Mouse (Mus musculus) mature B cell (primary cell): ENCODE results near the gene Dnah8.
"Not testable (repeated sequence)": the region's sequence is repeated elsewhere in the genome, so short reads cannot be mapped to it uniquely, and the experiment has no call there.

Experiments
- in situ Hi-C: fragments of 300-500 bp; cut with MboI; formaldehyde crosslinking; loops from 2 replicates; pipeline ENCODE4 v1.14.3; 2019

Gene Dnah8

DNA sequence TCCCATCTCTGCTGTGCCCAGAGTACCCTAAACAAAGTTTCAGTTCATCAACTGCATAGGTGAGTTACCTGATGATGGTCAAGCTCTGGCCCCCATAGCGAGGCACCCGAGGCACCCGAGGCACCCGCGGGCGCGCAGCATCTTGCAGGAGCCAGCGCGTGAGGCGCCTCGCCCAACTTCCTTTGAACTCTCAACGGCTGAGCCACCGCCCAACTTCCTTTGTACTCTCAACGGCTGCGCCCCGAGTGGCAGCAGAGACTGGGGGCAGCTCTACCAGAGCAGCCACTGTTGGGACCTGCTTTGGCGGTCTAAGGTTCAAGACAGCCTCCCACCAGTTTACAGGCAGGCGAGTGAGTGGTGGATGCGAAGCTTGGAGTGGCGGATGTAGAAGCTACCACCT, at the start of gene Dnah8:
TSS of gene Dnah8 (plus strand) at position 223 of the 400 bp plus-strand sequence.
- in situ Hi-C loops = not testable (repeated sequence)

DNA sequence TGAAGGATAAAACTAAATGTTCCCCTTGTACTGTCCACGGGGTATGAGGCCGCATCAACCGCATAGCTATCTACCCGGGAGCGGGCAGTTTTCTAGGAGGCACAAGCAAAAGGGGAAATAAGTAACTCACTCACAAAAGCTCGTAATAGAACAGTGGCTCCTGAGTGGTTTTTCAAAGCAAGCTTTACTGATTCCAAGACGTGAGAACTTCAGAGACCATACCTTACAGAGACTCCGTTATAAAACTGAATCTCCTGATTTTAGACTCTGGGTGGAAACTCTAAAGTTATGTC, 49.4 kb upstream of the Dnah8 start:
- in situ Hi-C loops = no loop called here

DNA sequence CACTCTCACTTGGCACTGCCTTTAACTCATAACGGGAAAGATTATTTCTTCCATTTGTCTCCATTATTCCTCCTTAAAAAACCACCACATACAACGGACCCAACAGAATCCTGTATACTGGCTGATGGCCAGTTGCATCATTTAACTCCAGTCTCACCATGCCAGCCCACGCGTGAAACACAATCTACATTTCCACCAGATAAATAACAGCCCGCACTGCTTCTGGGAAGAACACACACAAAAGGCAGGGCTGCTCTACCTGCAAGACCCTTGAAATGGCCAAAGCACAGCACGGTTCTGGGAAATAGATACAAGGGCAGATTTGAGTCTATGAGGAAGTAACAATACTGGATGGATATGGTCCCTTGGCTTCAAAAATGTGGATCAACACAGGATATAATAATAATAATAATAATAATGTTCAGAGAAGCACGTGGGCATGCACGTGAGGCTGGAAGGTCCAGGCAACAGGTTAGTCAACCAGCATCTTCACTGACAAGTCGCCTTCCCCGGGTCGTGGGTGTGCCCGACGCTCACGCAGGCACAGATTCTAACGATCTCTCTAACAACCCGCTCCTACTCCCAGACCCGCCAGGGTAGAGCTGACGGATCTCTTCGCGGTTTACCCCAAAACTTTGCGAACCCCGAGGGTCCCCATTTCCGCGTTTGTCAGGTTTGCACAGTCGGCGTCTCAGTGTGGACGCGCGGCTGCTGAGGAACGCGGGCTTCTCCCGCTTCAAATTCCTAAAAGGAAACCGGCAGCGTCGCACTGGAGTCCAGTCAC, 48.8 kb upstream of the Dnah8 start:
- in situ Hi-C loops = no loop called here

DNA sequence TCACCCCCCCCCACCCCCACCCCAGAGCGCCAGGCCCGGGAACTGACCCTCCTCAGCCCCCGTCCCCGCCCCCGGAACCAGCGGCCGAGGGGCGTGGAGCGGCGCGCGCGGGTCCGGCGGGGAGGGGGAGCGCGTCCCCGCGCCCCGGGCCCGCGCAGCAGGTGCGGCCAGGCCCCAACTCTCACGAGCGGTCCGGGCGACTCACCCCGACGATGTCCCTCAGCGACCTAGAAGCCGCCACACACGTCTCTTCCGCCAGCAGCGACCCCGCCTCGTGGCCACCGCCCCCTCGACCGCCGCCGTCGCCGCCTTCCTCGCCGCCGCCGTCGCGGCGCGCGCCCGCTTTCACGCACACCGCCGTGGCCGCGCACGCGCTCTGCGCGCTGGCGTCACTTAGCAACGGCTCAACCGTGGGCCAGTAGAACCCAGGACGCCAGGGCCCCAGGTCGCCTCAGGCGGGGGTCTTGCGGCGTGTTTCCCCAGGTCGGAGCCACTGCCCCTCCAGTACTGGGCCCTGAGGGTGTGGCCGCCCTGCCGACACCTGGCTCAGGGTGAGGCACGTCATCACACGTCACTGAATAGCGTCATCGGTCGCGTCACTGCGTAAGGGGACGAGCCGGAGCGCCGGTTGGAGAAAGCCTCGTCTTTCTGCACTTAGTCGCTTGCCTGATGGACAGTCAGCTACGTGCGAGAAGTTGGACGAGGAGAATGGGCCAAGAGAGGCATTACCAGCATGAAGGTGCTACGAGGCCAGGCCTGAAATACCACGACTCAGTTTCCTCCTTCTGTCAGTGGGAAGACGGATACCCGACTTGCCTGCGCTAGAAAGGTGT, 48.0 kb upstream of the Dnah8 start, which contains the start of gene Btbd9:
TSS of gene Btbd9 (minus strand) at position 548 of the 833 bp plus-strand sequence.
- in situ Hi-C loops = no loop called here

DNA sequence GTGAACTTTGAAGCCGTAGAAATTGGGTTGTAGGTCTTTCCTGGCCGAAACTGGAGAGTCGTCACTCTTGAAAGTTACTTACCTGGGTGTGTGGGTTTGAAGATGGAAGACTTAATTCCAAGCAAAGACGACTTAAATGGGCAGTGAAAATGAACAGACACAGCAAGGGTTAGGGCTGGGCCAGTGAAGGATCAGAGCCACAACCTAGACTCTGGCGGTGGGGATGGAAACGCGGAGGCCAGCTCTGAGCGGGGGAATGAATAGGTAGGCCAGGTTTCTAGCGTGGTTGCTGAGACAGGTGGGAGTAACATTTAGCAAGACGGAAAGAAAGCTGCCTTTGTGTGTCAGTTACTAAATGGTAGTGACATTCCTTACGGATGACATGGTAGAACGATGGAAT, 47.2 kb upstream of the Dnah8 start:
- in situ Hi-C loops = no loop called here

DNA sequence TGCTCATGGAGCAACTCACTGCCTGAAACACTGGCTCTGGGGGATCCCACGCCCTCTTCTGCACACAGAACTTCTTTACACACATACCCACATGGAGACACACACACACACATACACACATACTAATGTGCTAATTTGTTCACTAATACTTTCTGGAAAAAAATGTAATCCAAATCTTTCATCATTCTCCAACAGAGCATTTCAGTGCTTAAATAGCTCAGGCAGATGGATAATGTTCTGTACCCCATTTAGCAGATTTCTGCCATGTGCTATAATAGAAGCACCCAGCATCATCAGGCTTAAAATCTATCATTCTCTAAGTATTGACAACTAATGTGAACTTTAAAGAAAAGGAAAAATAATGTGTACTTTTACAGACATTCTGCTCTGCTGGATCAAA, 43.4 kb upstream of the Dnah8 start:
- in situ Hi-C loops = no loop called here

DNA sequence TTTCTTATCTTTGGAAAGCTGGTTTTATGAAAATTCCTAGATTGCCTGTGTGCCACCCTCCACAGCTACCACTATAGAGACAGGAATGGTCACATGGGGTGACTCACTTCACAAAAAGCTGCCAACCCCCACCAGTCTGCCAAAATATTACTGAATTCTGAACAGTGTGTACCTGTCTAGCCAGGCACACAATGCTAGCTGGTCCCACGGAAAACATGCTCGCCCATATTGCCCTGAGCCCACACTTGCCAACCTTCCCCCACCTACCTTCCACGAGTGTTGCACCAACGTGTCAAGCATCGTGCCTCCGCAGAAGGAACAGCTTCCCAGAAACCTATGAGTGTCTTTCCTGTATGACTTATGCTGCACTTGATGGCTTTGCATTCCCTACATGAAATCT, 43.0 kb upstream of the Dnah8 start:
- in situ Hi-C loops = no loop called here

DNA sequence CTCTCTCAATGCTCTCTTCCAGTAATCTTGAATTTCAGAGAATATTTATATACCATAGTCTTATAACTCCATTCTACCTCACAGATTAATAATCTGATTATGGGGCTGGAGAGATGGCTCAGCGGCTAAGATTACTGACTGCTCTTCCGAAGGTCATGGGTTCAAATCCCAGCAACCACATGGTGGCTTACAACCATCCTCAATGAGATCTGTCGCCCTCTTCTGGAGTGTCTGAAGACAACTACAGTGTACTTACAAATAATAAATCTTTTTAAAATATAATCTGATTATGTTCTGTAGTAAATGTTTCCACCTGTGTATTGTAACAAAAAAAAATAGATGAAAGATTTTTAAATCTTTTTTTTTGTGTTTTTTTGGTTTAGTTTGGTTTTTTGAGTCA, 41.8 kb upstream of the Dnah8 start:
- in situ Hi-C loops = no loop called here

DNA sequence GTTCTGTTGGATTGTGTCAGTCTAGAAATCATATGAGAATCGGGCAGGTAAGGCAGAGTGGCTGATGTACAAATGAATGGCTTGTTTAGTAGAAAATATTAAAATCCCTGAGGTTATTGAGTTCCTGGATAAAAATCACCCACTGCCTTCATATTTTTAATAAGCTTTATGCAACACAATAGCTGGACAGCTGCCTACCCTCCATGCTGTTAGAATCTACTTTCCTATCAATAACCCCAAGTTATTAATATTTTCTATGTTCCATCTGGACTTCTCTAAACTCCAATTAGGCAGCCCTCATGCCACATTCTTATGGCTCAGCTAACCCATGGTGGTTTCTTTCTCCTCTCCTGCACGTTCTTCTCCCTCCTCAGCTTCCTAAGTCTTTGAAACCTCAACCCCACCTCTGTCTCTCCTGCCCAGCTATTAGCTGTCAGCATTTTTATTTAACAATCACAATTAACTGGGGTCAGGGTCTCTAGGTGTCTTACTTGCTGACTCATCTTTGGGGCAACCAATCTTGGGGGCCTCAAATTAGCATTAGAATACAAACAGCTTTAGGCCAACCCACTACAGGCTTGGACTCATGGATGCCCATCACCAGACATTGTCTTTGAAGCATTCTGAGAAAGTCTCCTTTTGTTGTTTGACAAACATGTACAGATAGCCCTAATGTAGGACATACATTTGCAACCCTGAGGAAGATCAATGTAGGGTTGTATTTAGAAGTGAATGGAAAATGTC, 40.7 kb upstream of the Dnah8 start:
- in situ Hi-C loops = no loop called here

DNA sequence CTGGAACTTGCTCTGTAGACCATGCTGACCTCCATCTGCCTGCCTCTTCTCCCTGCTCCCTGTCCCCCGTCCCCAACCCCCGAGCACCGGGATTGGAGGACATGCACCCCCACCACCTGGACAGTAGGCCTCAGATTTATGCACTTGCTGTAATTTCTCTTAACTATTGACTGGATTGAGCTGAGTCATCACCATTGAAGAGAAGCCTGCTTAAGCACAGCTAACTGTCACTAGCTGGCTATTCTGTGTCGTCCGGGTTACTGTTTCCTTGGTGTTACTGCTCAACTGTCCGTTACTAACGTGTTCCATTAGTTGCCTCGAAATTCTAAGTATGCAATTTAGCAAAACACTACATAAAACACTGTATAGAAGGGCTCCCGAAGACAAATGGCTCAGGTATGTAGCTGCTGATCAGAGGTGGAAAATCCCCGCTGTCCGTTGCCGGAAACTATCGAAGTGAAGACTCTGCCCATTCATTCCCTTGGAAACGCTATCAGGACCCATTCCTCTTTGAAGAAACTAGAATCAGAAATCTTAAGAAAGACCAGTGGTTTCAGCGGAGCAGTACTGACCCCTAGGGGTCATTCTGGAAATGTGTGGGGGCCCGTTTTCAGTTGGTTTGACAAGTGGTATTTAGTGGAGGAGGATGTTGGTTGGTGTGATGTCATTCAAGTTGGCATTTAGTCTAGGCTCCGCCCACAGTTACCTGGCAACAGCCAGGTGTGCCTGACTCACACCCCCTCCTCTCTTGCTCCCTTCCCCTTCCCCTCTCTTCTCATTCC, 33.5 kb upstream of the Dnah8 start:
- in situ Hi-C loops = no loop called here

DNA sequence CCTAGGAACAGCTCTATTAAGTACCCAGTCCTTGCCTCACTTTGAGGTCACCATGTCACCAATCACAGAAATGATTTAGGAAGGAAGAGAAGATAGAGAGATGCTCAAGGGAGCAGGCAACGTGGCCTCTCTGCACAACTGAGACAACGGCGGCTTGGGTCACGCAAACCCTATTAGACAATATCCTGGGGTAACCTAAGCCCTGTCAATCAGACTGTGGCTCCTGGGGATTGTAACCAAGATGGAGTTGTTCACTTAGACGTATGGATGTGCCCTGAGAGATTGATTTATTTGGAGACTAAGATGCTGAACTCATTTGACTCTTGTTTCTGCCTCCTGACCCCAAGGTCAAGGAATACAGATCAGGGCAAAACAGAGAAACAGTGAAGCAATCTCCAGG, 29.7 kb upstream of the Dnah8 start:
- in situ Hi-C loops = no loop called here

DNA sequence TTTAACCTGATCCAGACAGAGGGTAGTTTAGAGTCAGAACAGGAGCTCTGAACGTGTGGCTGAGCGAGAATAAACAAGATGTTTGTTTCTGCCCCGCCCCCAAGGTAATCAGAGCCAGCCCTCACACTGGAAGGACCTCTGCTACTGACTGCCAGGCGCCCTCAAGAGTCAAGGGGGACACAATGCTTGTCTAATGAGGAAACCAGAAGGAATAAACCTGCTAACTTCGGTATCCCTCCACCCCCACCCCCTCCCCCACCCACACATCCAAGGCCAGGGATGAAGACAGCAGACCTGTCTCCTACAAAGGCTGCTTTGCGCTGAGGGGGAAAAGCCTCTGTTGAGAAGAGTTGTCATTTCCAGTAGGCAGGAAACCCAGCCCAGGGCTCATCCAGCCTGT, 29.3 kb upstream of the Dnah8 start:
- in situ Hi-C loops = no loop called here

DNA sequence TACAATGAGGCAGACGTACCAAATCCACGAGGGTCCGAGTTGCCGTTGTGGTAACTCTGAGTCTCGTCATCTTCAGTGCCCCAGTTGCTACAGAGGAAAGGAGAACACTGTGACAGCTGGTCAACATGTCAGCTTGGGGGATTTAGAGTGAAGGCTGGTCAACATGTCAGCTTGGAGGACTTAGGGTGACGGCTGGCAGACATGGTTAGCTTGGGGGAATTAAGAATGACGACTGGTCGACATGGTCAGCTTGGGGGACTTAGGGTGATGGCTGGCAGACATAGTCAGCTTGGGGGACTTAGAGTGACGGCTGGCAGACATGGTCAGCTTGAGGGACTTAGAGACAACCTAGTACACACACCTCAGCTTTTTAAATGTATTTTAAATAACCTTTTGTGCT, 26.4 kb upstream of the Dnah8 start:
- in situ Hi-C loops = no loop called here

DNA sequence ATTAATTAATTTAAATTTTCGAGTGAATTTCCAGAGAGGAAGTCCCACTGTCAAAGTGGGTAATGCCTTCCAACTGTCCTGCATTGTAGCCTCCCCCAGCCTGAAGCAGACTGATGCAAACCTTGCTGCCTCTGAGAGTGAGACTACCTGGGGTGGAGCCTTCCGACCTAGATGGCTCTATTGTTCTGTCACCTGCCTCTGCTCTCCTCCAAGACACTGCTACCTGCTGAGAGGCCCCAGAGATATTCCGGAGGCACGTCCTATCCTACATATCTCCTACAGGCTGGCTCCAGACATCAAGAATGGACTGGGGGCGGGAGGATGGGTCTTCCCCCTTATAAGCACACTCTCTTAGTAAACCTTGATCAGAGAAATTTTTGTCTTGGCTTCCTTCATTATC, 25.9 kb upstream of the Dnah8 start:
- in situ Hi-C loops = no loop called here

DNA sequence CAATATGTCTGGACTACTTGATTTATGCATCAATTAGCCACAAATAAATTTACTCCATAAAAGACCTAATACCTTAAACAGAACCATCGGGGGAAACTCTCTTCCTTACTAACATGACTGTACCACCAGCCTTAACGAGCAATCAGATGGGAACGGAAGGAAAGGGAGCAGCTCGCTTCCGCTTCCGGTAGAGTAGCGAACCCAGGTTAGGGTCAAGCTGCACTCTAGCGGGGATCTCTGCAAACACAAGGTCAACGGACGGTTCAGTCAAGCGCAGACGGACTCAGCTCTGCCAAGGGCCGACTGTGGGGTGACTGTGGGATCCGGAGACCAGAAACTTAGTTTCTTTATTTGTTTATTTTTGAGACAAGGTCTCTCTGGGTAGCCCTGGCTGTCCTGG, 22.0 kb upstream of the Dnah8 start:
- in situ Hi-C loops = no loop called here

DNA sequence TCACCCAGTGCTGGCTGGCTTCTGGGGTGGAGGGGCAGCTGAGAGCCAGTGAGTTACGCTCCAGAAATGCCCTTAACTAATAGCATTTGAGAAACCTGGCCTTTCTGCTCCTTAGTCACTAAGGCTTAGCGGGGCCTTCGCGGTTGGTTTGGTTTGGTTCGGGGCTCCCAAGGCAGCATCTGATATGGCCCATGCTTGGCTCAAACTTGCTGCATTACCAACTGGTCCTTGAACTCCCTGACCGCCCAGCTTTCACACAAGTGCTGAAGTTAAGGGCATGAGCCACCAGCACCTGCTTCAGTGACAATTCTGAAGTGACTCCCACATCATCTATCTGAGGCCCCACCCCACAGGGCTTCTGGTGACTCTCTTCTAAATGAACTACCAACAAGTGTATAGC, 19.9 kb upstream of the Dnah8 start:
- in situ Hi-C loops = no loop called here

DNA sequence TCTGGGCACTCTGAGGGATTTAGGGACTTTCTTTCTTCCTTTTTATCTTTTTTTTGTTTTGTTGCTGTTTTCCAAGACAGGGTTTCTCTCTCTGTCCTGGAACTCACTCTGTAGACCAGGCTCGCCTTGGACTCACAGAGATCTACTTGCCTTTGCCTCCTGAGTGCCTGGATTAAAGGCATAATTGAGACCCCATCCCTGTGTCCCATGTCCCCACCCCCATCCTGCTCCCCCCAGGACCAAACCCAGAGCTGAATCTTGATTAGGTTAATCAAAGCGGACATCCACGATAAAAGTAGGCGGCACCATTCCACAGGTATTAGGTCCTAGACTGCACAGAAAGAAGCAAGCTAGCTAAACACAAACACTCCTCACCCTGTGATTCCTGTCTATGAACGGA, 19.2 kb upstream of the Dnah8 start:
- in situ Hi-C loops = no loop called here

DNA sequence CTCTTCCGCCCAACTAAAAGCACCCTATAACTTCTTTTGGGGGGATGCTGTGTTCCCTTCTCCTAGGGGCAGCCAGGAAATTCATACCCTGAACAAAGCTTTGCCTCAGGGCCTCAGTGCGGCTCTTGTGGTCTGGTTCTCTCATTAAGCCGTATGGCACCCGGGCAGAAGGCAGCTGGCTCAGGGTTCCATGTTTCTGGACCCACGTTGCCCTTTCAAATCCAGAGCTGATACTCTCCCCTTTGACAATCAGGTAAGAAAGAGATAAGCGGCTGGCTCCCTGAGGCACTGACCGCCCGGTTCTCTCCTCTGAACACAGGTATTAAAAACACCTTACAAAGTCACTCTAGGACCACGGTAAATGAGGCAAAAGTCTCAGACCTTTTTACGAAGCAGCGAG, 17.9 kb upstream of the Dnah8 start:
- in situ Hi-C loops = no loop called here

DNA sequence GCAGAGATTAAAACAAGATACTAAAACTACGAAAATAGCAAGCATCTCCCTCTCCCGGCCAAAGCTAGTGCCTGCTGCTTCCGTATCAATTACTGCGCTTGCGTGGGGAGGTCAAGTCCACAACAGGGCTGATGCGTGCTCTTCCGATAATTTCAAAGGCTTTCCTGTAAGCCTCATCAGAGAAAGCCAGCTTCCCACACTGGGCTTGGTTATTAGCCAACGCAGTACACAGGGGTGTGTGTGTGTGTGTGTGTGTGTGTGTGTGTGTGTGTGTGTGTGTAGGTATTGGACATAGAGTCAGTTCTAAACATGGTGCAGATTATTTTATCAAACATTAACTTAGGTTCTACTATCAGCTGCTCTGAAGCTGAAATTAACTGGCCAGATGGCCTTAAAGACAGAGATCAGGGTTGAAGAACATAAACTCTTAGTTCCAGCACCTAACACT, 17.5 kb upstream of the Dnah8 start:
- in situ Hi-C loops = no loop called here

DNA sequence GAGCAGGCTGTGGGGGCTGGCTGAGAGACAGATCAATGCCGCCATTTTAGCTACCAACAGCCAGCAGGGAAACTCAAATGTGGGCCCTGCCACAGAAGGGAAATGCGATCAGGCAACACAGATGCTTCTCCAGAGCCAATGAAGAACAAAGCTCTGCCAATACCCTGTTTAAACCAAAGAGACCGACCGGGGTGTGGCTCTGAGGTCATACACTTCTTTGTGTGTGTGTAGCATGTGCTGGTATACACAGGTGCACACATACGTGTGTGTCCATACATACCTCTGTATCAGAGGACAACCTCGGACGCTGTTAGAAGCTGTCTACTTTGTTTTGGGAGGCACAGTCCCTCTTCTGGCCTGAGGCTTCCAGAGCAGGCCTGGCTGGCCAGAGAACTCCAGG, 16.8 kb upstream of the Dnah8 start:
- in situ Hi-C loops = no loop called here

DNA sequence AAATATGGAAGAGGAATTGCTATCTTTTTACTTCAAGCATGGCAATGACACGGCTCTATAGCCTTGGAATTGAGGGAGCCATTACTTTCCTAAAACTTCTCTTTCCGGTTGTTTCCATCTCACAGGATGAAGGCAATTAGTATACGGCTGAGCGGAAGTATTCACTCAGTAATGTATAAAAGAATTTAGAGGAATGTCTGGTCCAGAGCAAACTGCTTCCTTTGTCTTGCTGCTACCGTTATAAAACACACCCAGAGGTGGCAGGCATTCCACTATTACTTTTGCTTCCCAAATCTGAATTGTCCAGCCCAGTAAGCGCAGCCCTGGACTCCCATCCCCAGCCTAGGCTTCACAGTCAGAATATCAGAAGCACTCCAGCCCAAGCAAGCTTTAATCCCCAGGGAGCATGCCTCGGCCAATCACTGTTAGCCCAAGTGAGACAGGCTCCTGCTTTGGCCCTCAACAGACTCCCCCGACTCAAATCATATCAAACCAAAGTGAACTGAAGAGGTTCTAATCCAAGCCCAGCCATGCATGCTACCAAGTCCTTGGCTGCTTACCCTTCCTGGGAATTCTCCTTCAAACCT, 16.2 kb upstream of the Dnah8 start:
- in situ Hi-C loops = no loop called here
